Mouse (Mus musculus) liver, adult 2 months (tissue): ENCODE measurements at regions not wholly inside any gene's neighbourhood (a gene's known extent, or its start where the extent isn't known, plus 50 kb on each side); places are given as distances from the start of the nearest gene placed in this dataset.

Experiments
- CTCF ChIP-seq: fragments of 200-500 bp; IDR thresholded peaks from 2 replicates; pipeline ENCODE4 v1.5.1; 2011; ENCODE audit warnings: low read depth, low read length, control low read depth
- POLR2A ChIP-seq: fragments of 200-500 bp; IDR thresholded peaks from 2 replicates; pipeline ENCODE4 v1.6.1; 2011; ENCODE audit warnings: low read length, control low read depth; ENCODE audit not compliant: insufficient read depth; ENCODE audit errors: extremely low read depth

DNA sequence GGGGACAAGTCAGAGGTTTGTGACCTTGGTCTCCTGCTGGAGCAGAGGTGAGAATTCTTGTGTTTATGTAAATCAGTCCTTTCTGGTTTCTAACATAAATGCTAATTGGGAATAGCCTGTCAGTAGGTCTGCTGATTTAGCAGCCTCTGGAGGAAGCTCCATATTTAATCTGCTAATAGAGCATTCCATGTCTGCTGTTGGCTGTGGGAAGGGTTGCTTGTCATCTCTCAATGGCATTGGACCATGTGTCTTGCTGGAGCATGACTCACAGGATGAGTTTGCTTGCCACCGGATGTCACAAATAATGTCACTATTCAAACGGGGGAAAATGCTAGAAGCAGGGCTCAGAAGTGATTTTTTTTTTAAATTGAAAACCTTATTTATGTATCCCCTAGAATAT is 82.9 kb upstream of the Slc24a3 start:
- no peak for TF ChIP-seq CTCF
- TF ChIP-seq POLR2A = no peak
